Mouse (Mus musculus) cortical plate, adult 2 months (tissue): ENCODE measurements at regions not wholly inside any gene's neighbourhood (a gene's known extent, or its start where the extent isn't known, plus 50 kb on each side); places are given as distances from the start of the nearest gene placed in this dataset.

Source experiments
- CTCF ChIP-seq: fragments of 200-500 bp; IDR thresholded peaks from 2 replicates; pipeline ENCODE4 v1.5.1; 2011; ENCODE audit warnings: mild to moderate bottlenecking, control low read depth, low read length; ENCODE audit not compliant: insufficient read depth; ENCODE audit errors: extremely low read depth
- POLR2A ChIP-seq: fragments of 200-500 bp; IDR thresholded peaks from 2 replicates; pipeline ENCODE4 v1.6.1; 2011; ENCODE audit warnings: mild to moderate bottlenecking, low read length, control low read depth; ENCODE audit not compliant: insufficient read depth; ENCODE audit errors: extremely low read depth

DNA sequence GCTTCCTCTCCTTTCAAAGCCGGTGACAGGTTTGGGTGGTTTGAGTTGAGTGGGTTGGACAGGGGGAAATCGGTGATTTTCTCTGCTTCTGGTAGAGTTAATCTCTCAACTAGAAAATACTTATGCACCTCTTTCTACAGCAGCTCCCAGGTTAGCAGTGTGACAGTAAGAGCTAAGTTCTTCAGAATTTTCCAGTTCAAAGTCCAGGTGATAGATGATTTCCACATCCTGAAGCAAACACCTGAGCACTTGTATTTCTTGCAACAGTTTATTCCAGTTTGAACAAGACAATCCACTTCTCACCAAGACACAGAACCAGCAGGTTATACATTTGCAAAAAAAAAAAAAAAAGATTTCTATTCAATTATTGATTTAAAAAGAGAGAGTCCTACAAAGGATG lies 104.0 kb upstream of the Nr2f2 start:
- TF ChIP-seq POLR2A (no peak), CTCF (no peak)
